Mouse (Mus musculus) MEL-GATA-1-ER (cell line): ENCODE measurements at regions not wholly inside any gene's neighbourhood (a gene's known extent, or its start where the extent isn't known, plus 50 kb on each side); places are given as distances from the start of the nearest gene placed in this dataset.

Source experiments
- DNase-seq: peaks from one replicate; pipeline ENCODE4 v3.0.0-alpha.2; 2012; ENCODE audit warnings: low read depth; ENCODE audit errors: extremely low read depth

DNA sequence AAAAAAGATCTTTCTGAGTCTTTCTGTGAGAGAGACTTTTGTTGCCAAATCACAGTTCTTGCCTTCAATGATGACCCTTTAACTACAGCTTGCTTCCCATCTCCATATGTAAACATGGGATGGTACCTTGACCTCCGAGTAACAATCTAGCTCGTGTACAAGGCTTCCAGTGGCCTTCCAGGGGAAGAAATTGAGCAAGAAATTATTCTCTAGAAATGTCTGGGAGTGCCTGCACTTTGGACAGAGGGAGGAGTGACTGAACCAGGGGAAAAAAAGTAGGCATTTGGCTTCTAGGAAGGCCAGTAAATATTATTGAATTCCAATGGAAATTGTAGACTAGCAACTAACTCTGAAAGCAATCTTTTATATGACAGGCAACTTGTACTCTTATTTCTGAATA lies 287.8 kb upstream of the Mpdz start:
- DNase-seq: no peak

DNA sequence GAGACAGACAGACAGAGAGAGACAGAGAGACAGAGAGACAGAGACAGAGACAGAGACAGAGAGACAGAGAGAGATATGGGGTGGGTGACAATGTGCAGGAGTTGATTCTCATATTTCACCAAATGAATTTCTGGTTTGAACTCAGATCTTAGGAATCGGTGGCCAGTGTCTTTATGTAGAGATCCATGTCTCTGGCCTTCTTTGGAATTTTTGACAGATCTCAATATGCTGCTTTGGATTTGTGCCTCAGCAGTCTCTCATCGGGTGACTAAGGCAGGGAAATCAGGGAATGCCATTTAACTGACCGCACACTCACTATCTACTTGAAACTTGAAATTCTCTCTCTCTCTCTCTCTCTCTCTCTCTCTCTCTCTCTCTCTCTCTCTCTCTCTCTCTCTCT lies 286.3 kb upstream of the Mpdz start:
- no peak for DNase-seq

DNA sequence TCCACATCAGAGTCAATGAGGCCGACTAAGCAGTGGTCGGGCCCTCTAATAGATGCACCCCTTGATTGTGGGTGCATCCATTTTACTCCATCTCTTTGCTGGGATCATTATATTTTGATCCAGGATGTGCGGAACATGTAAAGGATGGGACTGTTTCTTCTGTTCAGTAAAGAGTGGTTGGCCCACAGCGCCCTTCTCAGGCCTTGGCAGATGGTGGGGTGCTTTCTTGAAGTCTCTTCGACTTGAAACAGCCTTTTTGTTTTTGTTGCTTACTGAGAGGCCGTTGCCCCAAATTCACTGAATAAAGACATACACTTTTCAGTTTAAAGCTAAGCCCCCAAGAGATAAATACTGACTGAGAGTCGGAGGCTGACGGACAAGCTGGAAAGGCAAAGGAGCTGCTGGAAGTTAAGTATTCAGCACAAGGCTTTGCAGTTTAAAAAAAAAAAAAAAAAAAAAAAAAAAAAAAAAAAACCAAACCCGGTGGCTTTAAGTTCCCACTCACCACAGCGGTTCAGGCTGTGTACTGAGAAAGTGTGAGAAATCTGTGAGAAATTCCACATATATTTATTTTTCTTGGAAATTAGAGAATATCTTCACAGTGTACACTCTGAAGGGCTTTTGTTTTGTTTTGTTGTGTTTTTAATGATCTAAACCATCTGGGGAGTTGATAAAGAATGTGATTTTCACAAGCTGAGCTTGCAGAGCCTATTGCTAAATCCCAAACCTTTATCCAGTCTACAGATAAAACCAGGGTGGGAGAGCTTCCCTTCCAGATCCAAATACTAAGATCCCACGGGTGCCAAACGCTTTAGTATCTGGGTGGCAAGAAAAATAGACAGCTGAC lies 285.3 kb upstream of the Mpdz start:
- DNase-seq: no peak

DNA sequence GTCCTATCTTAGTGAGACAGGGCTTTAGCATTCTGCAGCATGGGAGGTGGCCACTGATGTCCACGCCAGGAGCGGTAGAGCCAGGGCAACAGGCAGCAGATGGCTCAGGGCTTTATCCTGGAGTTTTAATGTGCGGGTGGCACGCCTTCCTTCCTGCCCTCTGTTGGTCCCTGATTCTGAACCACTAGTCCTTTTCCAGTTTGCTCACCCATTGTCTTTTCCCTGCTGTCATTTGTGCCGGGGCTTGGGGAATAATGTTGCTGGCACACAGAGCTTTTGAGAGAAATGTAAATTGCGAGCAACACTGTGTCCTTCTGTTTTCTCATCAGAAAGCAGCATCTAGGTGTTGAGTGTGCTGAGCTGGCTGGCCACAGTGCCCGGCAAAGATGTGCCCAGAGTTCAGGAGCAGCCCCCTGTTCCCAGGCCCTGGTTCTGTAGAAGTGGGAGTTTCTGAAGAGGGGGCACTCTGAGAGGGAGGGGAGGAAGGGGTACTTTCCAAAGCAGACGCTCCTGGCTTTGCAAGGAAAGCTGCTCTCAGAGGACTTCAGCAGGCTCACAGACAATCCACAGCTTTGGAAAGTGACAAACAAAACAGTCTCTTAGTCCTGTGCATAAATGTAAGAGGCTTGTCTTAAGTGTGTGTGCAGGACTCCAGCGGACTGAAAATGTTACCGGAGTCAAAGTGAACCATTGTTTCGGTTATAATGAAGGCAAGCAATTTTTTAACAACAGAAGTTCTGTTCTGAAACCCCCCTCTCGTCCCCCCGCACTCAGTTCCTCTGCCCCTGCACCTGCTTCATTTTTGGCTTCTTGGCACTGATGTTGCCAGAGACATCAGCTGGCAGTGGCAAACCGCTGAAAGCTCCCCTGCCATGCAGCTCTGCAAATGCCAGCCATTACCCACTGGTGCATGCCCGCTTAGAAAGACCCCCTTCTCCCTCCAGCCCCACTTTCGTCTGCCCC lies 284.4 kb upstream of the Mpdz start:
- DNase-seq: no peak

DNA sequence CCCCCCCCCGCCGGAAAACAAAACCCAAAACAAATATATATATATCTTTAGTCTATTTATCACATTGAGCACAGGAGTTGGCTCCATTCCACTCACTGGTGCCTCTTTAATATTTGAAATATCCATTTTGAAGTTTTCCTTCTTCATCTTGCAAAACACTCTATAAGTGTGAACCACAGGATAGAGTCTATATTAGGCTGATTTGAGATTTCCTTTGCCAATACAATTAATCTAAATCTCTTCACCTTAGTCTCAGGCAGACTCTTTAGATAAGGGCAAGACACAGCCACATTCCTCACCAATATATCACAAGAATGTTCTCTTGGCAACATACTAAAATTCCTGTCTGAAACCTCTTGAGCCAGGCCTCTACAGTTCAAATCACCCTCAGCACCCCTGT lies 282.1 kb upstream of the Mpdz start:
- DNase-seq: no peak

DNA sequence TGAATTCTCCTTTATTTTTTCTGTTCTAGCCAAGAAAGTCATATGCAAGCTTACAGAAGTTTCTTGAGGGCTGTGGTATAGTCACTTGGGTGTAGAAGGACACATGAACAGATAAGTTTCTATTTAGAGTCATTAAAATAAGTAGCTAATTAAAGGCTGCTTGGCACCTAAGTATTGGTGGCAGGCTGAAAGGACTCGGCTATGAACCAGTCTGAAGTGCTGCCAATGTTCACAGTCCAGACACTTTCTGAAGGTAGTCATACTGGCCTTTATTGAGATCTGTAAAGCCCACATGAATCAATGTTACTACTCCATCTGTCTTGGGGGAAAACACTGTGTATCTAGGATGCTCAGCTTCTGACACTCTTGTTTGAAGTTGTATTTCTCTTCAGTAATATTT lies 269.8 kb upstream of the Mpdz start:
- DNase-seq: no peak

DNA sequence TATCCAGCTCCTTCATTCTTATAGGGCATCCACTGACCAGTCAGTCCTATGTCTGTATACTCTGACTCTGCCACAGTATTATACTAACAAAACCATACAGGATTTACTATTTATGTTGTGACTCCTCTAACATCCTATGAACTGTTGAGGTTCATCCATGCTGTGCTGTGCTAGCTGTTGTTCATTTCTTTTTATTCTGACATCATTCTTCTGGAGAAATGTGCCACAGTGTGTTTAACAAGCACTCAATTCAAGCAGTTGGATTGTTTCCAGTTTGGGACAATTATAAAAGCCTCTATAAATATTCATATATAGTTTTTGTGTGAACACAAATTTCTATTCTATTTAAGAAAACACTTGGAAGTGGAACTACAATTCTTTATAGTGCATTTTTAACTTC lies 252.6 kb upstream of the Mpdz start:
- DNase-seq: no peak

DNA sequence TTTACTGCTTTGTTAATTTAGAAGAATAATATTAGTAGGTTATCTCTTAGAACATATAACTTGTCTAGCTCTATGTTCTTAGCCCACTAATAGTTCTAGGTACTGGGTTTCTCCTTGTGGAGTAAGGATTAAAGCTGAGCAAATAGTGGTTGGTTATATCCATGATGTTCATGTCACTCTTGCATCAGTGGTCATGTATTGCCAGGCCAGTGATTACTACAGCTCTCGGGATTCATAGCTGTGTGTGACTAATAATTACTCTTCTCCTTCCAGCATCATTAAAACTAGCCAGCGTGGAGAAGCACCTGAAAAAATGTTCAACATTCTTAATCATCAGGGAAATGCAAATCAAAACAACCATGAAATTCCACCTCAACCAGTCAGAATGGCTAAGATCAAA lies 234.6 kb upstream of the Mpdz start:
- no peak for DNase-seq

DNA sequence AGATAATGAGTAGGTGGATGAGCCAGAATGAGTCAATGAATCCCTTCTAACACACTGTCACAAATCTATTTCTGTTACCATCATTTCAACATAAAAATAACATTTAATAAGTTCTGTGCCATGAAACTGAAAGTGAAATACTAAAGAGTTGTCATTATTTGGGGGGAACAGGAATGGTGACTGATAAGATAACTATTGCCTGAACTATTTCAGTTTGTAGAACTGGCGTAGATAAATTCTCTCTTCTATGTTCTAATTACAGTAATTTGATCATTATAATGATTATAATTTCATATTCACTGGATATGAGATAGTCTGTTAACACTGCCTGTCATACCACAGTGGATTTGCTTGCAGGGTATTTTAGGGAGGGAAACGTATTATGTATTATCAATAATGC lies 232.3 kb upstream of the Mpdz start:
- DNase-seq: no peak

DNA sequence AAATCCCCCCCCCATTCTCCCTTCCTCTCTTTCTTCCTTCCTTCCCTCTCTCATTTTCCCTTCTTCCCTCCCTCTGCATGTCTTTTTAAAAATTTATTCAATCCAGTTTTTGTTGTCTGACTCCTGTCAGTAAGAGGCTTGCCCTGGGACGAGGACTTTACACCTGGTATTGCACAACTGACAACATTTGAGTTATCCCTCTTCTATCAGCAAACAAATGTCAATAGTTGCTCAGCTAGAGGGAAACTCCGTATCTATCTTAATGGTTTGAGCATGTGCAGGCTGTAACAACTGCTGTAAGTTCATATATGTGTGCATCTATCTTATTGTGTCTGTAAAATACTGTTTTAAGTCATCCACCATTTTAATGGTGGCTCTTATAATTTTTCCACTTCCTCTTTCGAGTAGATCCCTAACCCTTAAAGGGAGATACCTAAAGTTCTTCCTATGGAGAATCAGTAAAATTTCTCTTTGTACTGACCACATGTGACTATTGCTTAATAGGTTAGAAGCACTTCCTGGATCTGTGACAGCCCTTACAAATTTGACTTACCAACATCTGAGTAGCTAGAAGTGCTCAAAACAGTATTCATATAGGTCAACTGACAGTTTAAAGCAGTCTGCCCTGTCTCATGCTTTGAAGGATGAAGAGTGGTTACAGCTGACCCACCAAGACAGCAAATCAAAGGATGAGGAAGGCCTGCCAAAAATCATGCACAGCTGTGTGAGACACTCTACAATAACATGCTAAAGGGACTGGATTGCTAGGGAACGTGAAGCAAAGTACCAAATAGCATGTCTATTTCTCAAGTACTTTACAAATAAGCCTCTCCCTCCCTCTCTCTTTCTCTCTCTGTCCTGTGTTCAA lies 231.0 kb upstream of the Mpdz start:
- no peak for DNase-seq

DNA sequence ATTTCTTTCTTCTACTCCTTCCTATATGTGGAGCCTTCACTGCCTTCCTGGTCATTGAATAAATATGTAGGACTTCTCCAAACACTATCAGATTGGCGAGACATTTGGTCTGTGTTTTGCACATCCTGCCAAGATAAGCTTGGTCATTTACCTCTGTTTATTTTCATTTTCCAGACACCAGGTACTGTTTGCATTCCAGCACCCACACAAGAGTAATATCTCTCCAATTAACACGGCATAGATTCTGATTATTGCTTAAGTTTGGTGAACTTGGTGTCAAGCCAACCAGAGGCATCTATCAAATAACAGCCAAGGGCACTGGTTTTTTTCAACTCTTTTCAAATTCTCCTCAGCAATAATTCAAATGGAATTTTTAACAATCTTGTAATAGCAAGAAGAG lies 229.4 kb upstream of the Mpdz start:
- no peak for DNase-seq

DNA sequence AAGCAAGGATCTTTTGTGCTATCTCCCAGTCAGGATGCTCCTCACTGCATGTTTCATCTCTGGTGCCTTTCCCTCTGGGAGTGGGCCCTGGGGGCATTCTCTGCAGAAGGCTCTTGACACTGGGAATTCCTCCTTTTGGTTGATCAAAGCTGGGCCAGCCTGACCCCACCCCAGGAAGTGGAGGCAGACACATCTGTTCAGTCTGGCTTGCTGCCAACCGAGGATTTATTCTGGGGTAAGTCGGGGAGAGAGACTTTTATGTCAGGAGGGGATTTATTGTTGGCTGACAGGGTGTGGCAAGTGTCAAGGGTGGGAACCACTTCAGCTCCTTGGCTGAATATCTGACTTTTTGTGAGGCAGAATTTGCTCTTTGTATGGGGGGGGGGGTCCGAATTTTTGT lies 226.6 kb upstream of the Mpdz start:
- no peak for DNase-seq

DNA sequence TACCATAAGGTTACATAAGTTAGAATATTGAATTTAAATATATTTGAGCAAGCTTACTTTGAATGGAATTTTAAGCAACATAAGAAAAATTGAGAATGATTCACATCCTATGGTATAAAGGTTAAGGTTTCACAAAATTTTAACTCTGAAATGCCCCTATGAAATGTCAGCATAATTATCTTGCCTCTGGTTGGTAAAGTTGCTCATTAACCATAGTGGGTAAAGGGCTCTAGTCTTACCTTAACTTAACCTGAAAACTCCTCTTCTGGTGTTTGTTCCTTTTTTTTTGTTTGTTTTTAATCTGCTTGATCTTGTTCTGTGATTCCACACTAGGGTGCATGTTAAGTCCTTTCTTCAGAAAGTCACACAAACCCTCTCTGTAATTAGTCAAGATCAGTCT lies 218.5 kb upstream of the Mpdz start:
- no peak for DNase-seq

DNA sequence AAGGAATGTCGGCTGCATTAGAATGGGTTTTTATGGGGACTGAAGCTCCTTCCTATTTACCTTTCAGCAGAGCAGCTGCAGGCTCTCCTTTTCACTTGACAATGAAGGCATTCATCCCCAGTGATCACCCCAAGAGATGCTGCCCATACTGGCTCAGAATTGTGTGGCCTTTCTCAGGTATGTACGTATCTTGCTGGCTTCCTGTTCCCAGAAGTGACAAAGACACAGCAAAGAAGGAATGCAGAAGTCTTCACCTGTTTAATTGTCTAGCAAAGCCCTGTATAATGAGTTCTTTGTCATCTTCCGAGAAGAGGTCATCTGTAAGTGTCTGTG lies 185.8 kb upstream of the Mpdz start:
- DNase-seq: no peak

DNA sequence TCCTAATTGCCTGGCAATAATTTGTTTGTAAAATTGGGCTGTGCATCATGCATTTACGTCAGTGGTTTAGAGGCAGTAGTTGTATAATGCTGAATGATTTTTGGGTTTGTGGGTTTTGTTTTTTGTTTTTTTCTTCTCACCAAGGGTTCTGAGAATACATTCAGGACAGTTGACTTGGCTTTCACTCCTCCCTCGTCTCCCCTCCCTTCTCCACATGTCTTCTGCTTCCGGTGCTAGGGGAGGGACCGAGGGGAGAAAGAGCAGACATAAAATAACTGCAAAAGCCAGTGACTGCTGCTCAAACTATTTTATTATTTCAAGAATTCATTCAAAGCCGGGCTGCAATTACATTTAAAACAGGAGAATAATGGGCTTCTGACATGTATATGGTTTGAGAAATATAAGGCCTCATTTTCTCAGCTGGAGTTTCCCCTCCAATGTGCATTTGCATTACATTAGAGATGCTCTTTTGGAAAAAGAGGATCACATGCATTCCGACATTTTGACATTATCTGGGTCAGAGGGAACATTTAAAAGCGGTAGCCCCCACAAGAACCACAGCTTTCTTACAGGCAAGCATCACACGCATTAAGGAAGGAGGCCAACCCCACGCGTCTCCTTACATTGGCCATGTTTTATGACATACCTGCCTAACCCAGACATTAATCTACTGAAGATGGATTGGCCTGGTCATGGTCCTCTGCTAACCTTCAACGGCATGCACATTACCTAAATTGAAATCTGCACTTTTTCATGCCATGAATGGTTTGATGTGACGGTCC lies 185.3 kb upstream of the Mpdz start:
- DNase-seq: no peak

DNA sequence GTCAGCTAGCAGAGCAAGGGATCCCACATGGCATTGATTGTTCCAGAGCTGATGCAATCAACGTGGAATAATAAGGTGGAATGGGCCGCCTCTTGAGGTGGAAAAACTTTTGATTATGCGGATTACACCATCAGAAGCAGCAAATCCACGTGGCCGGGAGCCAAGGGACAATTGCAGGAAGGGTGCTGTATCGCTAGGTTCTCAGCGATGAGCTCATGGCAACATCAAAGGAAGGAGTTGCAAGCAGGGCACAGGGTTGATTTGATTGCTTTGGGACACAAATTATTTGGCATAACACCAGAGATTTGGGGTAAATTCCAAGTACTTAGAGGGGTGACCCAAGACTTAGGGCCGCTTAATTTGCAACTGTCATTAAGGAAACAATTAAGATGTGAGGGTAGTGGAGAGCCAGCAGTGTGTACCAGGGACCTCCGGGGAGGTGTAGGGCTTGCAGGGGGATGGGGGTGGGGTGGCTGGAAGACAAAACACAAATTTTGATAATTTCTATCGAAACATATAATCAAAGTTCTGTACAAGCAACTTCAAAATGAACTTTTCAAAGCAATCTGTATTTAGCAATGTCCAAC lies 182.8 kb upstream of the Mpdz start:
- DNase-seq: no peak

DNA sequence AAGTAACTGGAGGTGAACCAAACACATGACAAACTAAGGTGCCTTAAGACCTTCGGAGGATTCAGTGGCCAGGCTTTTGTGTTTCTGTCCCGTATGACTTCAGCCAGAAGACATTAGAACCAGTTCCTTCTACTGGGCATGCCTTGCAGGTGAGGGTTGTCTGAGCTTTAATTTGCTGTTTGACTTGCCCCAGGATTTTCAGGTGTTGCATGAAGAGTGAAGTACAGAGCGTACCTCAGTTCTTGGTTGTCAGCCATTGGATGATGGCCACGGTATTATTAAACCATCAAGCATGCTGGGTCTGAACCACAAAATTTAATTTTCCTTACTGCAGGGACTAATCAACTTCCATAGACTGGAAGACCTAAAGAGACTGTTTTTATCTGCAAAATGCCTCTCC lies 181.5 kb upstream of the Mpdz start:
- DNase-seq: no peak

DNA sequence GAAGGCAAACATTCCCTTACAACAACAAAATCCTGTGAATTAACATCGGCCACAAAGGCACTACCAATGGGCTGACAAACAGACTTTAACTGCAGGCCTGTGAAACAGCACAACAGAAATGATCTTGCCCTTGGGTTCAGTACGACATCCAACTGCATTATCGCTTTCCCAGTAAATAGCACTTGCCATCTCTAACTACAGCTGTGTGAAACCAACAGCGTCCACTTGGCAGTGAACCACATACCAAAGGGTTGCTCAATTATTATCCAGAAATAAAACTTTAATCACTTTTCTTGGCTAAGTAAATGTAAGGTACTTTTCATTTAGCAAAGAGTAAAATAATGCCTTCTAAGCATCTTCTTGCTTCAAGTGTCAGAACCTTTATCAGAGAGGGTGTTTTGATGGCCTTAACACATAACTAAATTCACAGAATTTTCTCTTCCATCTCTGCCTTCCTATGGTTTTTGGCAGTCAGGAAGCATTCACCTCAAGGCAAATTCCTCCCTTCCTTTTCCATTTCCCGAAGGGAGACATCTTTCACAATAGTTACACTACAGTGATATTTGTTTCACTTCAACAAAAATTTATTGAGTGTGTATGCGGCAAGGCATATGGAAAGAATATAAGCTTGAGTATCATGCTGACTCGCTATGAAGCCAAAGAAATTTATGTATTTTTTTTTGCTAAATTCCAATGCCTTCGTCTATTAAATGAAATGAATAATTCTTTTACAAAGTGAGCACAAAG lies 178.9 kb upstream of the Mpdz start:
- DNase-seq: no peak

DNA sequence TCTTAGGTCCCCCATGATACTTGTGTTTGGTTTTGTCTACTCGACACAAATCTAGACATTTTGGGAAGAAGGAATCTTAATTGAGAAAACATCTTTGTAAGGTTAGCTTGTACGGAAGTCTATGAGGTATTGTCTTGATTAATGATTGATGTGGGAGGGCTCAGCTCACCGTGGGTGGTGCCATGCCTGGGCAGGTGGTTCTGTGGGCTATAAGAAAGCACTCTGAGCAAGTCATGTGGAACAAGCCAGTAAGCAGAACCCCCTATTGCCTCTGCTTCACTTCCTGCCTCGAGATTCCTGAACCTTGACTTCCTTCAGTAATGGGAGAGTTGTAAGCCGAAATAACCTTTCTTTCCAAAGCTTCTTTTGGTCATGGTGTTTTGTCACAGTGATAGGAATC lies 174.6 kb upstream of the Mpdz start:
- no peak for DNase-seq

DNA sequence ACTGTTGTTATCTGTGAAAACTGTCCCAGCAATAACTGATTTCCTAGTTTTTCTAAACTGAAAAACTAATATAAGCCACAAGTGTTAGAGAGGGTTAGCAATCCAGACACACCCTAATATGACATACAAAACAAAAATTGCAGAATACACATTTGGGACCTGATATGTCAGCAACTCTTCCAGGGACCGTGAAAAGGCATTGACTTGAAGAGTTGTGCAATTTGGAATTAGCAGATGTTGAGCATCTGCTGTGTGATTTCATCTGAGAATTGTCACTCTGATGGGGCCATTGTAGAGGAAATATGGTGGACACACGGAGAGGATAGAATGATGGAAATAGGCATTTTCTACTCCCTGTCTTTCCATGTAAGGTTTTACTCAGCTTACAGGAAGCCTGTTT lies 168.6 kb upstream of the Mpdz start:
- DNase-seq: no peak
